Mouse (Mus musculus) adrenal gland, adult (tissue): ENCODE results near the gene Nalcn.
A peak's percentile ranks its signal among the peaks of the same experiment; 100 is the strongest.

Experiments used
- DNase-seq, 2 experiments: peaks; one replicate each; pipeline ENCODE4 v3.0.0; 2022 to 2023; ENCODE audit warnings: low spot score in 1 of 2; ENCODE audit not compliant: inconsistent age in 2 of 2

Nalcn gene

DNA sequence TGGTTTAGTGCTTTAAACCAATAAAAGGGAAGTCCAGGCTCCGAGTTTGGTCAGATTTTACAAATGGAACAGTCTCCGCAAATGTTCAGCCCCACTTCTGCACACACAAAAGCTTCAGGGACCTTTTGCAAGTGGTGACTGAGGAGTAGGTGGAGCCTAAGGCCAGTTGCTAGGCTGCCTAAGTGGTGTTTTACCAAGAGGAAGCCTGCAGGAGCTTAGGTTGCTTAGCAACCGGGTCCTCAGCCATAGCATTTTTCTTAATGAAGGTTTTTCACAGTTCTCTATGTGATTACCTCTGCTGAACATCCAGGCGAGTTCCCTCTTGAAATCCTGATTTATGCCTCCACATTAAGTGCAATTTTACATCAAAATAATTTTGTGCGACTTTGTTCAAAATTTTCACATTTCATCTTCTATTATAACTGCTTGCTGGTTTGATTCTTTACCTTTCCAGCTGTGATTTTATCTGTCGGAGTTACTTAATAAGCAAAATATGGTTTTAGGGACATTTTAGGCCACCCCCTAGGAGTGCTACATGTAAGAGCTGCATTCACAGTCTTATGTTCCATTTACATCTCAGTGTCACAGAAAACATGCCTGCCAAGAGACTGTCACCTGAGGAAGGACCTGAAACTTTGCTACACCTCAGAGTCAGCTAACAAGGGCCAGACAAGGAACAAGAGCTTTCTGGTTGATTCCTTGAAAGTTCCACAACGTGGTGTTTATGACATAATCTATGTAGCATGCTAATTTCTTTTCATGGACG is 113.4 kb downstream of the Nalcn start:
- peak in 1 of 2 experiments; percentile 46 for DNase-seq

DNA sequence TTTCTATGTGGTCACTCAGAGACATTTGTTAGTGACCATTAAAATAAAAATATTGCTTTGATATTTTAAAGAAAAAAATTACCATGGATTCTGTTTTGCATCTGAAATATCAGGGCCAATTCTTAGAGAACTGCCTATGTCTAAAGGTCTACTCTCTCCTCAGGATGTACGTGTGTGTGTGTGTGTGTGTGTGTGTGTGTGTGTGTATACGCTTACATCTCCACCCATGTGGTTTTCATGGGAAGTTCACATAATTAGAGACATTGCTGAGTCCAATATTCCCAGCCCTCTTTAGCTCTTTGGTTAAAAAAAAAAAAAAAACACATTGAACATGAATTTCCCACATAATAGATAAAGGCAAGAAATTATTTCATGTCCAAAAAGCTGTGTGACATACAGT is 114.0 kb downstream of the Nalcn start:
- DNase-seq = no peak

DNA sequence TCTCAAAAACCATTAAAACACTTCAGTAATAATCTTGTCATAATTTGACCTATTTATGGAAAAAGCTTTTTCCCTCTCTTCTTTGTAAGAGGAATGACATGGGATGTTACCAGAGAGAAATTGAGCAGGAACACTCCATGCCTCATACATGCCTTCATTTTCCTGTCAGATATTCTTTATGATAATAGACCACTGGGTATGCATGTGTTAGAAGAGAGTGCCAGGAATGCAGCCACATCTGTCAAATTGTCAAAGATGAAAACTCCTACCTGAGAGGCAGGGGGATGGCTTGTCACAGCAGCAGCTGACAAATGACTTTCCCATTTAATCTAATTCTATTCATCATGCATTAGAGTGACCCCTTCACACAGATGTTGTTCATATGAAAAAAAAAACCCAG is 131.4 kb downstream of the Nalcn start:
- DNase-seq = no peak

DNA sequence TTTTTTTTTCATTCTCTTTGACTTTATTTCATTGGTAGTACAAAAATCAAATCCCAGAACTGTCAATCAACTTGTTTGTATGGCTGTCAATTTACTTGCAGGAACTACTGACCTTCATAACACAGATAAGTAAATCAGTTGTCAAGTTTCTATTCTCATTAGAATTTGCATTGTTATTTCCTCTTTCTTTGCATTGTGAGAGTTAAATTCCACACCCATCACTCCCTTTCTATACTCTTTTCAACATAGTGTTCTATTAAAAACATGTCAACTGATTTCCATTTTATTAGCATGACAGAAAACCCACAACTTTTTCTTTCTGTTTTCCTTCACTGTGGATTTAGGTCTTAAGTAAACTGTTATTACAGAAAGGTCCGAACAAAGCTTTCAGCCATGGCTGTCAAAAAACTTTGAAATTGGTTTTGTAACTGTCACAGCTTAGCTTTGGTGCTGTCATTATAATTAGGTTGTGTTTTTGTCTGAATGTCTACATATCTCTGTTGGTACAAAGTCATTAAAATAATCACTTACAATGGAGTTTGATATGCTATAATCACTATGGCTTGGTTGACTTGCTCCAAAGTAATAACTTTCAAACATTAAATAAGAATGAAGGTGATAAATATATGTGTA is 138.3 kb downstream of the Nalcn start:
- DNase-seq = no peak

DNA sequence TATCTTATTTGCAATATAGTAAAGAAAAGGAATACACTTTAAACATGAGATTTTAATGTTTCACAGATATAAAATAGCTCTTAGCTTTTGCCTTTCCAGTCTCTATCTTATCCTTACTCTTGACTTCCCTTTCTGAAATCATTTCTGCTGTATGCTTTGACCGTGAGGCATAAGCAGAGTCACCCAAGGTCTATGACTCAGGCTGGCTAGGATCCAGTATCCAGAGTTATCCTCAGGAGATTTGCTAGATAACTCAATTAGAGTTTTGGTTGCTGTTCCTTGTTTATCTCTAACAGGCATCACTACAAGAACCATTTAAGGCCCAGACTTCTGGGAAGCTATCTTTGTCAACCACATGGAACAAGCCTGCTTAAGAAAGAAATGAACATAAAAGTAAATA is 164.9 kb downstream of the Nalcn start:
- peak; percentile 81 to 92 for DNase-seq

DNA sequence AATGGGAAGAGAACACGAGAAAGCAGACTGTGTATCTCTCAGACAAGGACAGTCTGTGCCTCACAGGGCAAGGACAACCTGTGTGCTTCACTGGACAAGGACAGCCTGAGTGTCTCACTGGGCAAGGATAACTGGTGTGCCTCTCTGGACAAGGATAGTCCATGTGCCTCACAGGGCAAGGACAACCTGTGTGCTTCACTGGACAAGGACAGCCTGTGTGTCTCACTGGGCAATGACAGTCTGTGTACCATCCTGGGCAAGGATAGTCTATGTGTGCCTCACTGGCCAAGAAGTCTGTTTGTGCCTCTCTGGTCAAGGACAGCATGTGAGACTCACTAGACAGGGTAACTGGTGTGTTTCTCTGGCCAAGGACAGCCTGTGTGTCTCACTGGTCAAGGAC is 180.9 kb downstream of the Nalcn start:
- peak; percentile 86 to 91 for DNase-seq

DNA sequence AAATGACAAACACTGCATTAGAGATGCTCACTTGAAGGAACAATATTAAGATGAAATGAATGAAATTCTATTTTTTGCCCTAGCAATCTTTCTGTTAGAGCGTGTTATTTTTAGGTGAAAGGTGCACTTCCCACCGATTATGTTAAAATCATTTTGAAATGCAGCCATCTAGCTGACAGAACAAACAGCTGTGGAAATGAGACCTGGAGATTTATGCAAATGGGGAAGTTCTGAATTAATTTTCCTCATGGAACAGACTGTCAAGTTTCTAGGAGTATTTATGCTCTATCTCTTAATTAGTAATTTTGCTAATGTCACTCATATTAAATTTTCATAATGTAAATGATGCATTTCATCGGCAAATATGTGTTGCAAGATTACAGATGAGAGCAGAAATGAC is 191.4 kb downstream of the Nalcn start:
- peak in 1 of 2 experiments; percentile 1 for DNase-seq

DNA sequence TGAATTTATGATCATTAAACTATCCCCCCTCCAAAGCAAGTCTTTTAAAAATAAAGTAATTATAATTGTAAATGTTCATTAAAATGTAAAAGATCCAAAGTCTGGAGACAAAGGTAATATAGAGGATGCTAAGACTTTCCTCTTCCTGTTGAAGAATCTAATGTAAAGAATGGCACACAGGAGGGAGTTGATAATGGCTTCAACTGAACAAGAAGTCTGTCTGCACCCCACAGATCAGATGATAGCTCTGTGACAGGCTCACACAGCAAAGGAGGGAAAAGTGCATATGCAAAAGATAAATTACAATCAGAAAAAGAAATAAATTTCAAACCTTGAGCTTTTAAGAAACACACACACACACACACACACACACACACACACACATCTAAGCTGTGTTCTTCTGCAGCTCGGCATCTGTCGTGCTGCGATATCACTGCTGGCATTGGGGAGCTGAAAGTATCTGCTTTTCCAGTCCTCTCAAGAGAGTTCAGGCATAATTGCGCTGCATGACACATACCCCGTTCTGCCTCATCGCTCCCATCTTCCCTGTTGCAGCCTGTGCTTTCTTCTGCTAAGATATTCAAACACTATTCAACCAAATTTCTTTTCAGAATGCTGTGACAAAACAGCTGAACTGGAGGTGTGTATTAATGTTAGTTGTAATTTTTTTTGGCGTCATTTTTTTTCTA is 250.6 kb downstream of the Nalcn start:
- DNase-seq = no peak

DNA sequence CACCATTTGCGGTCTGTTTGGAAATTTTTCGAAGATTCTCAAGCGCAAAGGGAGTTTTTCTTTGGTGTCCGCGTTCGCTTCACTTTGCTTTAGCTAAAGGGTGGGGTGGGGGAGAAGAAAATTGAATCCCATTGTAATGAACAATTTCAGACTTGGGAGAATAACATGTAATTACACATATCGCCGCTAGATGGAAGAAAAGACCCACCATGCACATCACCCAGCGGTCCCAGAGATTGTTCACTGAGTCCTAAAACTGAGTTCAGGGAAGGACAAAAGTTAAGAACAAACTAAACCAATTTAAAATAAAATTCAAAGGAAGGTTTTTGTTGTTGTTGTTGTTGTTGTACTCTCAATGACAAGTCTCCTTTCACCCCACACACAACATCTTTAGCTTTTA is 255.4 kb downstream of the Nalcn start:
- DNase-seq = peak in 1 of 2 experiments; percentile 72

DNA sequence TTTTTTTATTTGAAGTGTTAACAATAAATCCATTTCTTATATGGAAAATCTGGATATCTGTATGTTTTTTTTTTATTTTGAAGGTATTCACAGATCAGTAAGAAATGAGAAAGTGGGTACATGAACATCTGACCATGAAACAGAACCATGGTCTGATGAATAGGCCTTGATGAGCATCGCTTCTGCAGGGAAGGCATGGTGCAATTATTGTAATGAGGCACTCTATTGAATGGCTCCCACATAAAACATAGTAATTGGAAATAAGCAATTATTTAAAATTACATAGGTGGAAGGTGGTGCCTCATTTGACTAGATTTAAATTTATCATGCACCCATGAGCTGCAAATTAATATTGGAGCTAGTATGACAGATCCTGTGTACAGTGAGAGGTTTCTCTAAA is 267.3 kb downstream of the Nalcn start:
- DNase-seq = no peak

DNA sequence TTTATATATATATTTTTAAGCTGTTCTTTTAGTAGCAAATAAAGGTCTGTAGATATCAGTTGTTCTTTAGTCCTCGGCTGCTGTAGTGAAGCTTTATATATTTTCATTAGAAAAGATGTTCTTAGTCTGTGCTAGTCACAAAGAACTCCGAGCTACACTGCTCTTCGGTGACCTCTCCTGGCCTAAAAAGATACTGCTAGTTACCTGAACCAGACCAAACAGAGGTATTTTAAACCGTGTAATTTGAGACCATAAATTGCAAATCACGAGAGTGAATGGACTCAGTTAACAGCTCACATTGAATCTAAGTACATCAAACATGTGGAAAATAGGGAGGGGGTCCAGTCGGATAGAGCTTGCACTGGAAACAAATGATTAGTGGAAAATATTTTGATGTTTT is 274.0 kb downstream of the Nalcn start:
- peak in 1 of 2 experiments; percentile 59 for DNase-seq

DNA sequence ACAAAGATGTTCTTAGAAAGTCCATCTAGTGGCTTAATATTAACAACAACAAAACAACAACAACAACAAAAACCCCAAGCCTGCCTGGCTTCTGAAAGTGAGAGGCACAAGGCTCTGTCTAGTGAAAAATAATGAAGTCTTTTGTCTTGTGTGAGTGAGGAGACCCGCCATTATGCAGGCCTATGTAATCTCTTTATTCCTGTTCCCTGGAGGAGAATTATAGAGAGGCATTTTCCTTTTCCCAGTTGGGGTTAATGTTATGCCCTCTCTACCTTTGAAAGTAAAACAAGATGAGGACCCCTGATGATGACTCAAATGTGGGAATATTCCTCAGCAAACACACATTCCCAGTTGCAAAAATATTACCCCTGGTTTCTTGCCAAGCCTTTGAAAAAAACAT is 295.1 kb downstream of the Nalcn start:
- DNase-seq = no peak

DNA sequence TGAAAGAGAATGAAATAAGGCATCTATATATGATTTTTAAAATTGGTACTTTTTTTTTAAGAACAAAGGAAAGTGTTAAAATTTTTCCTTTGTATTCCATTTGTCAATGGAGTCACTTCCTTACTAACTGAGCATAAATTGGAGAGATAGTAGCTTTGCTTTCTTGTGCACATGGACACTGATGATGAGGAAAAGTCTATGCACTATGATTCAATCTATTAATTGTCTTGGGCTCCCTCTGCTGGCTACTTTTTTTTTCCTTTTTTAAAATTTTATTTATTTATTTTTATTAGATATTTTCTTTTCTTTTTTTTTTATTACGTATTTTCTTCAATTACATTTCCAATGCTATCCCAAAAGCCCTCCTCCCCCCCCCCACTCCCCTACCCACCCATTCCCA is 312.6 kb downstream of the Nalcn start:
- DNase-seq = no peak

DNA sequence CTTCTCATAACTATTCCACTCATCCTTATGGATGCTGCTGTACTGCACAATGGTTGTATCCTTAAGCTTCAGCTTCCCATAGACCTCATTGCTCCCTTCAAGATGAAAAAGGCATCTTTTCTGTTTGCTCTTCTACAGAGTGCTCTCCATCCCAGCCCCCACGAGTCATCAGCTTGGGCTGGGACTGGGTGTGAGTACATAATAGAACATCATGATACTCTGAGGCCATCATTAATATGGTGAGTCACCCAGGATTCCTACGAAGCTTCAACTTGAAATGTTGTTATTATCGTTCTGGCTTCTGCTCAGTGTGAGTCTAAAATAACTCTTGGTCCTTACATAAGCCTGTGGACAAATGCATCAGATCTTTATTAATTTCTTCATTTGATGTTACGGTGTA is 314.6 kb downstream of the Nalcn start:
- DNase-seq = peak; percentile 24 to 65

DNA sequence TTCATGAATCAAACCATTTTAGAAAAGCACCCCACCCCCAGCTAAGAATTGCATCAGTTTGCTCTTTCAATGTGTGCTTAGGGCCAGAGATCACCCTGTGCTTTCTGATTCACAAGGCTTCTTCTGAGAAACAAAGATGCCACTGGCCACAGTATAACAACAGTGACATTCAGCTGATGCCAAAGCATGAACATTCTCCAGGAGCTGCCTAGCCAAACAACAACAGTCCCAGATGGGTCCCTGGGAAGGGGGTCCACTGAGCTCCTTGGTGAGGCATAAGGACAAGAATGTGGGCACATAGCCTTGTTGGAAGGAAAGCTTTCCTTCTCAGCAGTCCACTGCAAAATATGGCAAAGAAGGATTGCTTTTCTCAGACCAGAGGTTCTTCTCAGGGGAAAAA is 330.9 kb downstream of the Nalcn start:
- peak in 1 of 2 experiments; percentile 7 for DNase-seq

DNA sequence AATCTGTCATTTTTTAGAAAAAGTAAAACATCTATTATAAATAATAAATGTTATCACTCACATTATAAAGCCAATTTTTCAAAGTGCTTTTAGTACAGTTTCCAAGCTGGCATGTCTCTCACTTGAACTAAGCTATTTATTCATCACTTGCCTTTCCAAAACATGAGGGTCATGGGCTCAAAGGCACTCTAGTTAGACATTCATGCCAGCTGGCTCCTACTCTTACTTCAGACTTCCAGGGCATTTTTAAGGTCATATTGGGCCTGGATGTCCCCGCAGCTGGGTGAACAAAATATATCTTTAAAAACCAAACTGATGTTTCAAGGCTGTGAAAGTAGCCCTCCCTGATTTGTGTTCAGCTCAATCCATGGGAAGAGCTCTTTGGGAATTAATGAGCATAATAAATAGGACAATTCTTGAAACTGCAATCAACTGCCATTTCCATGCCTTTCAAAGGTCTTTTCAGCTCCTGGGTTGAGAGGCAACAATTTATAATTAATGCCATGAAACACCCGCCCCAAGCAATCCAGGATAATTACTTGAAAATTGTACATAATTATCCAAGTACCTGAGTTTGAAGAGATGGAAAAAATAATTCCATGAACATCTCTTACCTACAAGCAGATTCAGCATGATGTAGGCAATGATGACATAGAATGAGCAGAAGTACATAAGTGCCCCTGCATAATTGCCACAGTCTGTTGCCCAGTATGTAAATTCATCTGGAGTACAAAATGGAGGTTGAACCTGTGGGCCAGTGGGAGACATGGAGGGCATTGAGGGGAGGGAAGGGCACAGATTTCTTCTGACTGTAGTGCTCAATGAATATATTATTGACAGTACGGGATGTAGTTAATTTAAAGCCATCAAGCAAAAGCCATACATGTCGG is 335.6 kb downstream of the Nalcn start:
- peak in 1 of 2 experiments; percentile 9 for DNase-seq

DNA sequence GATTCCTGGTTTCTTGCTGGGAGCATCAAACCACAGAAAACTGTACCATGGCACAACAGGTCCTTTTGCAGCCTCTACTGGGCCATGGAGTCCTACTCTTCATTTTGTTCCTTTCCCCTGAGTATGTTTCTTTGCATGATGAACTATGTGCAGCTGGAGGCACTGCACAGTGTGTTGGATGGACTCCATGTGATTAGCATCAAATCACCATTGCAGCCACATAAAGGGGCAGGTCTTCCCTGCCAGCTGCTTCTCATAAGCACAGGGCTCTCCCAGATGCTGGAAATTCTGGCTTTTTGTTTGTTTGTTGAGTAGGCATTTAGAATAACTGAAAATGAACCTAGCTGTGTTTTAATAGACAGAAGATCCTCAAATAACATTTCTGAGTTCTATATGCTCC is 344.8 kb downstream of the Nalcn start:
- no peak for DNase-seq

DNA sequence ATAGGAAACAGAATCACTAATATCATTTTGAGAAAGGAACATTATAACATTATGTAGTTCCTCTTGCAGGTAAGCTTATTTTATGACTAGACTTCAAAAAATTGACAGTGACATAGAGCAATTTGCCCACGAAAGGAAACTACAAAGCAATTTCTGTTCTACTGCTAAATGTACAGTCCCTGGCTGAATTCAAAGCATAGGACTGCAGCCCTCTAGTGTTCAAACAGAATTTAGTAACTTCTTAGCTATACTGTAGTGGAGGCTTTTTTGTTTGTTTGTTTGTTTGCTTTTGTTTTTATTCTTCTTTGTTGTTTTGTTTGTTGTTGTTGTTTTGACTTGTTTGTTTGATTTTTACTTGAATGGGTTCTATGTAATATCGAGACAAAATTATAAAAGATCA is 354.8 kb downstream of the Nalcn start:
- DNase-seq = no peak

DNA sequence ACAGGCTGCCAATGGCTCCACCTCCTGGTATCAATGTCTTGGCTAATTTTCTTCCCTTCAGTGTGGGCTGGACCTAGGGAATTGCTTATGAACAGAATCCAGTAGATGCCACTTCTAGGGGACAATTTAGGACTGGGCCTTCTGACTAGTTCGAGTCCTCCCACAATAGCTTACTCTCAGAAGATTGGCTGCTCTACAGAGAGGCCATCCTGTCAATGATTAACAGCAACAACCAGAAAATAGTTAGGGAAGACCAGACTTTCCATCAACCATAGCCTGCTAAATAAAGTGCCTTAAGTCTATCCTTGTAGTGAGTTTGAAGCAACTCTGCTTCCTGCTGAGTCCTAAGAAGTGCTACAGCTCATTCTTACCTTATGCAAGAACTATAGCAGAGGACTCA is 386.2 kb downstream of the Nalcn start:
- no peak for DNase-seq

DNA sequence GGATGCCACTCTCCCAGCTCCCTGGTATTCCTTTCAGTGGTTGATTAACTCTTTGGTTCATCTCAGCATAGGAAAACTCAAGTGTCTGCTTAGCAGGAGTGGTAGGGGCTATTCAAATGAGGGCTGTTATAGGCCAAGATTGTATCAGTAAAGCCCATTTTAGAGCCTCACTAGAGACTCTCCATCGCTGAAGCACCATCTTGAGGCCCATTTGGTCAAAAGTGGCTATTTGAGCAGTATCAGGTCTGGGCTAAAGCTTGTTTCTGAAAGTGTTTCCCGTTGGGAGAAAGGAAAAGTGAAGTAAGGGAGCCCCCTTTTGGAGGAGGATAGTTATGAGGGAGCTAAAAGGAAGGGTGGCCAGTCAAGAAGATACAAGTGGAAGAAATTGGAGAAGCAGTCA is 387.0 kb downstream of the Nalcn start:
- DNase-seq = peak in 1 of 2 experiments; percentile 74

DNA sequence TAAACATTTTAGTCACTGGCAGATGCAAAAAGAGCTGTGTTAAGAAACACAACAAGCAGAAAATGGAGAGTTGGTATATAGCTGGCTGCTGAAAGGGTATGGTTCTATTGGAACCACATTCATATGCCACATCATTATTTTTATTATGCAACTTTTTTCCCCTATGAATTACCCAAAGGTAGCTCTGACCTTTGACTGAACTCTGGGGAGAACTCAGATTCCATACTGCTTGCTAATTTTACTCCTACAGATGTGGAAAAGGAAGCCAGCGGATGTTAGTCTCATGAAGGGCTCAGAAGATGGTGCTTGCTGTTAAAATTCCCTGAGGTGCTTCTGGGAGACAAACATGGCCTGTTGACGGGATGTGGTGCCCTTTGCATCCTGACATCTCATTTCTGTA is 389.9 kb downstream of the Nalcn start:
- no peak for DNase-seq
